Mouse (Mus musculus) C2C12 (cell line): ENCODE results near the gene Kcnk2. TPM values are rescaled to one million over a fixed set of nuclear protein-coding genes. Genes with fewer than 3 reads are reported as not detected.

Source experiments
- H3K27me3 ChIP-seq: one replicate; pipeline ENCODE4 v1.6.1; 2011; ENCODE audit not compliant: control insufficient read depth, insufficient read depth, insufficient read length
- H3K36me3 ChIP-seq: one replicate; pipeline ENCODE4 v1.6.1; 2011; ENCODE audit not compliant: control insufficient read depth, insufficient read depth
- H3K4me3 ChIP-seq: one replicate; pipeline ENCODE4 v1.5.1; 2011; ENCODE audit warnings: mild to moderate bottlenecking, control low read depth; ENCODE audit not compliant: poor library complexity, insufficient read depth, severe bottlenecking
- H3K79me2 ChIP-seq: one replicate; pipeline ENCODE4 v1.6.1; 2011; ENCODE audit not compliant: control insufficient read depth, insufficient read depth
- H3K79me3 ChIP-seq: one replicate; pipeline ENCODE4 v1.6.1; 2011; ENCODE audit warnings: low read depth, control low read depth
- H3ac ChIP-seq: one replicate; pipeline ENCODE3; 2011; ENCODE audit warnings: low read depth; ENCODE audit not compliant: control insufficient read depth, insufficient read length
- CEBPB ChIP-seq: IDR thresholded peaks from one replicate; pipeline ENCODE4 v1.6.1; 2011; ENCODE audit warnings: low read depth, mild to moderate bottlenecking, control low read depth, moderate library complexity
- CTCF ChIP-seq: IDR thresholded peaks from one replicate; pipeline ENCODE4 v1.5.1; 2011; ENCODE audit not compliant: control insufficient read depth, insufficient read depth, insufficient read length
- FOSL1 ChIP-seq: IDR thresholded peaks from one replicate; pipeline ENCODE4 v1.8.0; 2011; ENCODE audit warnings: mild to moderate bottlenecking, low read length; ENCODE audit not compliant: poor library complexity, insufficient read depth, severe bottlenecking
- MAX ChIP-seq: IDR thresholded peaks from one replicate; pipeline ENCODE4 v1.6.1; 2011; ENCODE audit warnings: mild to moderate bottlenecking, control low read depth
- MYOD1 ChIP-seq: IDR thresholded peaks from one replicate; pipeline ENCODE4 v1.6.1; 2011; ENCODE audit warnings: low read depth; ENCODE audit not compliant: control insufficient read depth, insufficient read length
- MYOG ChIP-seq: IDR thresholded peaks from one replicate; pipeline ENCODE4 v1.6.1; 2011; ENCODE audit not compliant: control insufficient read depth, insufficient read length; ENCODE audit errors: extremely low read depth
- USF1 ChIP-seq: IDR thresholded peaks from one replicate; pipeline ENCODE4 v1.6.1; 2011; ENCODE audit warnings: low read depth, mild to moderate bottlenecking, control low read depth, moderate library complexity
- long read RNA-seq, 2 experiments: library from polyadenylated mRNA; unstranded; transcript quantifications; one replicate each; pipeline ENCODE4 v2.0.0; 2019 to 2020
- polyA plus RNA-seq: library from polyadenylated mRNA; unstranded; fragments of >200 nt; fragmentation: generic; extraction: Trizol; gene quantifications from one replicate; pipeline ENCODE4 v1.2.1, GENCODE M21; 2012; ENCODE audit warnings: missing spikeins

Gene Kcnk2
- 6.0 TPM for polyA plus RNA-seq
- long read RNA-seq, experiment 1, partial matches to known transcripts, result 0 of 3 reads
- long read RNA-seq, experiment 1, other reads (novel, unspliced or antisense), result 1 of 3 reads
- long read RNA-seq, experiment 2, transcript Kcnk2-207 (2 exons, 334 nt), result major isoform, 34 of 38 reads
- long read RNA-seq, experiment 2, partial matches to known transcripts, result 1 of 38 reads
- long read RNA-seq, experiment 2, other reads (novel, unspliced or antisense), result 3 of 38 reads

- H3K79me2 ChIP-seq, result no peaks in the 10 kb centered on the region
- H3K79me3 ChIP-seq, result no peaks in the 10 kb centered on the region
- H3K36me3 ChIP-seq, result no peaks in the 10 kb centered on the region
- H3K27me3 ChIP-seq, result no peaks in the 10 kb centered on the region
- H3K4me3 ChIP-seq, result no peak within 1 kb of the TSS
- TF ChIP-seq MAX (no peak), CTCF (no peak), USF1 (no peak), MYOD1 (no peak), MYOG (no peak), FOSL1 (no peak), CEBPB (no peak)
- H3ac ChIP-seq, result no peak within 1 kb of the TSS
These were observed at the start of gene Kcnk2 for GRCm38 (mm10) chr1:189402223-189402943. TSS of gene Kcnk2 (minus strand) at chr1:189402273.

- no peak for TF ChIP-seq CTCF
- Histone ChIP-seq H3K79me3 (no peaks in the 10 kb centered on the region), H3K79me2 (no peaks in the 10 kb centered on the region), H3K27me3 (no peaks in the 10 kb centered on the region), H3K4me3 (no peak overlapping the region), H3ac (no peak overlapping the region), H3K36me3 (no peaks in the 10 kb centered on the region)
These were observed 38.7 kb upstream of the Kcnk2 start for GRCm38 (mm10) chr1:189440741-189441140.

GRCm38 (mm10) chr1:189437126-189437525 is 35.1 kb upstream of the Kcnk2 start:
- Histone ChIP-seq H3ac (no peak overlapping the region), H3K4me3 (no peak overlapping the region), H3K27me3 (no peaks in the 10 kb centered on the region), H3K79me2 (no peaks in the 10 kb centered on the region), H3K79me3 (no peaks in the 10 kb centered on the region), H3K36me3 (no peaks in the 10 kb centered on the region)
- TF ChIP-seq MAX (no peak), USF1 (no peak), CTCF (no peak), MYOG (no peak), FOSL1 (no peak), MYOD1 (no peak), CEBPB (no peak)

GRCm38 (mm10) chr1:189435452-189435851 is 33.4 kb upstream of the Kcnk2 start:
- Histone ChIP-seq H3K4me3 (no peak overlapping the region), H3K36me3 (no peaks in the 10 kb centered on the region), H3ac (no peak overlapping the region), H3K79me3 (no peaks in the 10 kb centered on the region), H3K27me3 (no peaks in the 10 kb centered on the region), H3K79me2 (no peaks in the 10 kb centered on the region)
- TF ChIP-seq CEBPB (no peak), MYOG (no peak), MYOD1 (no peak), FOSL1 (no peak), USF1 (no peak), MAX (no peak)

- Histone ChIP-seq H3ac (no peak overlapping the region), H3K27me3 (peaks cover 4% of the 10 kb centered on the region), H3K36me3 (no peaks in the 10 kb centered on the region), H3K4me3 (no peak overlapping the region), H3K79me2 (no peaks in the 10 kb centered on the region), H3K79me3 (no peaks in the 10 kb centered on the region)
- no peak for TF ChIP-seq CTCF
These were observed 29.4 kb upstream of the Kcnk2 start for GRCm38 (mm10) chr1:189431479-189431878.

GRCm38 (mm10) chr1:189430534-189430933 is 28.5 kb upstream of the Kcnk2 start:
- no peaks in the 10 kb centered on the region for H3K79me3 ChIP-seq
- H3K36me3 ChIP-seq, result no peaks in the 10 kb centered on the region
- TF ChIP-seq USF1 (no peak), MYOD1 (no peak), CEBPB (no peak), FOSL1 (no peak), MYOG (no peak)
- peaks cover 8% of the 10 kb centered on the region for H3K27me3 ChIP-seq
- H3K79me2 ChIP-seq, result no peaks in the 10 kb centered on the region
- H3K4me3 ChIP-seq, result no peak overlapping the region
- no peak overlapping the region for H3ac ChIP-seq
